Mouse (Mus musculus): Measurements from ENCODE around the gene Lrfn2. TPM values are rescaled to one million over a fixed set of nuclear protein-coding genes. Genes with fewer than 3 reads are reported as not detected.

Lrfn2 gene
- total and polyA plus RNA-seq, 3 experiments = not detected

GRCm38 (mm10) chr17:48995256-48995993, 63.2 kb downstream of the Lrfn2 start:
- Histone ChIP-seq H3K9me3 (replicated peaks; ENCODE audit: insufficient read depth, low read length) (no peaks in the 10 kb centered on the region), H3K36me3 (ENCODE audit: control insufficient read depth in 1 of 2, insufficient read depth in 2 of 2, low read length in 2 of 2) (no peaks in the 10 kb centered on the region), H3K27me3 (ENCODE audit: control insufficient read depth in 1 of 2, insufficient read depth in 2 of 2, low read length in 2 of 2) (no peaks in the 10 kb centered on the region), H3K4me3 (ENCODE audit: control insufficient read depth in 1 of 2, insufficient read depth in 1 of 2, low read depth in 2 of 2, low read length in 2 of 2) (no peak overlapping the region), H3K79me2 (ENCODE audit: control insufficient read depth, insufficient read depth, low read length, poor library complexity) (no peaks in the 10 kb centered on the region), H3K4me1 (ENCODE audit: control insufficient read depth in 1 of 2, insufficient read depth in 2 of 2, low read length in 2 of 2) (no peaks in the 10 kb centered on the region), H3K9ac (ENCODE audit: control insufficient read depth, low read depth, low read length, poor library complexity, severe bottlenecking) (no peak overlapping the region), H3K27ac (ENCODE audit: control insufficient read depth, low read depth, low read length) (no peak overlapping the region)
- TF ChIP-seq JUND (IDR thresholded peaks at IDR 0.05; ENCODE audit: low read depth, low read length) = no peak
- TF ChIP-seq MXI1 (IDR thresholded peaks at IDR 0.05; ENCODE audit: low read depth, low read length) = no peak
- TF ChIP-seq NELFE (IDR thresholded peaks at IDR 0.05; ENCODE audit: low read depth, low read length) = no peak
- TF ChIP-seq RCOR1 (IDR thresholded peaks at IDR 0.05; ENCODE audit: low read depth, low read length) = no peak
- DNase-seq (ENCODE audit: low read depth, low spot score) = no peak

DNA sequence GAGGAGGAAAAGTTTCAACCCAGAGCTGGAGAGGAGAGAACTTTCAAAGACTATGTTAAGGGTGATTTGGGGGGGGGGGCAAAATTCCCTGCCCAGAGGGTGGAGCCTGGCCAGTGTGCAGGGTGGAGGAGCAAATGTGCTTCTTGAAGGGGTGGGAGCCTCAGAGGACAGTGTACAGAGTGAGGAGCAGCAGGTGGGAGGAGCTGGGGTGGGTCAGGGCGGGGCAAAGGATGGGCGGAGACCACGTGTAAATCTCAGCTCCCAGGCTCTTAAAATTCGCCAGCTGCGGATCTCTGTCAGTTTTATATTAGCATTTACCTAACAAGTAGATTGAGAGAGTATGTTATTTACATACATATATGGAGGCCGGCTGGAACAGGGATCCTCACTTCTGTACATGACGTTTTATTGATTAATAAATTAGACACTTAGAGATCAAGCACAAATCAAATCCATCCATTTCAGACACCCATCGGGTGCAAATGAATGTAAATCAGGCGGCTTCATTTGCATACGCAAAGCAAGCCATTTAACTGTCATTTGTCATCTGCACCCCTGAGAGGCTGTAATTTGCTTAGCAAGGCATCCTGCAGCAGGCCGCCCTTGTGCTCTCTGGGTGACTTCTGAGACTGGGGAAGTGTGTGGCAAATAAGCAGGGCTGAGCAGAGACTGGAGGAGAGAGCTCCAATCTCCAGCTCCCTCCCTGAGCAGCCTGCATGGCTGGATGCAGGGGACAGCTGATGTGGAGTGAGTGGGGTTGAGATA, 67.5 kb downstream of the Lrfn2 start:
- Histone ChIP-seq H3K9ac (ENCODE audit: control insufficient read depth, low read depth, low read length, poor library complexity, severe bottlenecking) (no peak overlapping the region), H3K36me3 (ENCODE audit: control insufficient read depth in 1 of 2, insufficient read depth in 2 of 2, low read length in 2 of 2) (no peaks in the 10 kb centered on the region), H3K27me3 (ENCODE audit: control insufficient read depth in 1 of 2, insufficient read depth in 2 of 2, low read length in 2 of 2) (no peaks in the 10 kb centered on the region), H3K4me1 (ENCODE audit: control insufficient read depth in 1 of 2, insufficient read depth in 2 of 2, low read length in 2 of 2) (no peaks in the 10 kb centered on the region), H3K79me2 (ENCODE audit: control insufficient read depth, insufficient read depth, low read length, poor library complexity) (no peaks in the 10 kb centered on the region), H3K9me3 (replicated peaks; ENCODE audit: insufficient read depth, low read length) (no peaks in the 10 kb centered on the region), H3K27ac (ENCODE audit: control insufficient read depth, low read depth, low read length) (no peak overlapping the region), H3K4me3 (ENCODE audit: control insufficient read depth in 1 of 2, insufficient read depth in 1 of 2, low read depth in 2 of 2, low read length in 2 of 2) (no peak overlapping the region)
- no peak for TF ChIP-seq KAT2A (conservative IDR thresholded peaks at IDR 0.05; ENCODE audit: low read depth, low read length)
- TF ChIP-seq GABPA (IDR thresholded peaks at IDR 0.05; ENCODE audit: low read depth, low read length) = no peak
- TF ChIP-seq ZKSCAN1 (IDR thresholded peaks at IDR 0.05; ENCODE audit: low read depth, low read length) = no peak
- DNase-seq (ENCODE audit: low read depth, low spot score) = no peak

- no peak overlapping the region for H3K9ac ChIP-seq (ENCODE audit: control insufficient read depth, low read depth, low read length, poor library complexity, severe bottlenecking)
- no peaks in the 10 kb centered on the region for H3K79me2 ChIP-seq (ENCODE audit: control insufficient read depth, insufficient read depth, low read length, poor library complexity)
- H3K27me3 ChIP-seq (ENCODE audit: control insufficient read depth in 1 of 2, insufficient read depth in 2 of 2, low read length in 2 of 2) = no peaks in the 10 kb centered on the region
- no peaks in the 10 kb centered on the region for H3K36me3 ChIP-seq (ENCODE audit: control insufficient read depth in 1 of 2, insufficient read depth in 2 of 2, low read length in 2 of 2)
- no peaks in the 10 kb centered on the region for H3K9me3 ChIP-seq (replicated peaks; ENCODE audit: insufficient read depth, low read length)
- H3K4me3 ChIP-seq (ENCODE audit: control insufficient read depth in 1 of 2, insufficient read depth in 1 of 2, low read depth in 2 of 2, low read length in 2 of 2) = no peak overlapping the region
- no peaks in the 10 kb centered on the region for H3K4me1 ChIP-seq (ENCODE audit: control insufficient read depth in 1 of 2, insufficient read depth in 2 of 2, low read length in 2 of 2)
- DNase-seq (ENCODE audit: low read depth, low spot score) = no peak
- no peak overlapping the region for H3K27ac ChIP-seq (ENCODE audit: control insufficient read depth, low read depth, low read length)
- TF ChIP-seq MXI1 (IDR thresholded peaks at IDR 0.05; ENCODE audit: low read depth, low read length) (no peak), RAD21 (IDR thresholded peaks at IDR 0.05; ENCODE audit: low read depth, low read length) (no peak), HCFC1 (IDR thresholded peaks at IDR 0.05; ENCODE audit: low read depth, low read length) (no peak), TBP (IDR thresholded peaks at IDR 0.05; ENCODE audit: low read depth, low read length) (no peak), JUND (IDR thresholded peaks at IDR 0.05; ENCODE audit: low read depth, low read length) (no peak), ZMIZ1 (IDR thresholded peaks at IDR 0.05; ENCODE audit: low read depth, low read length) (no peak), MAZ (IDR thresholded peaks at IDR 0.05; ENCODE audit: low read depth, low read length) (no peak), MAFK (IDR thresholded peaks at IDR 0.05; ENCODE audit: borderline replicate concordance, low read depth, low read length) (no peak), CTCF (IDR thresholded peaks at IDR 0.05 in 2 of 3, conservative IDR thresholded peaks at IDR 0.05 in 1 of 3; ENCODE audit: control insufficient read depth in 1 of 3, insufficient read depth in 1 of 3, low read depth in 2 of 3, low read length in 3 of 3, poor library complexity in 1 of 3, severe bottlenecking in 1 of 3) (no peak), MEF2A (IDR thresholded peaks at IDR 0.05; ENCODE audit: extremely low read depth, insufficient replicate concordance, low read depth, low read length, poor library complexity, severe bottlenecking) (no peak), BHLHE40 (IDR thresholded peaks at IDR 0.05; ENCODE audit: borderline replicate concordance, low read depth, low read length) (no peak), POLR2A (IDR thresholded peaks at IDR 0.05; ENCODE audit: control insufficient read depth in 1 of 2, insufficient read depth in 1 of 2, low read depth in 1 of 2, low read length in 2 of 2, poor library complexity in 1 of 2) (no peak), USF2 (IDR thresholded peaks at IDR 0.05; ENCODE audit: borderline replicate concordance in 1 of 2, insufficient read depth in 1 of 2, low read depth in 1 of 2, low read length in 2 of 2) (no peak), ELF1 (IDR thresholded peaks at IDR 0.05; ENCODE audit: low read depth, low read length) (no peak), ZNF384 (IDR thresholded peaks at IDR 0.05; ENCODE audit: low read depth, low read length) (no peak), MAX (IDR thresholded peaks at IDR 0.05; ENCODE audit: low read length) (no peak), KAT2A (conservative IDR thresholded peaks at IDR 0.05; ENCODE audit: low read depth, low read length) (no peak), MYB (IDR thresholded peaks at IDR 0.05; ENCODE audit: low read depth, low read length) (no peak), GABPA (IDR thresholded peaks at IDR 0.05; ENCODE audit: low read depth, low read length) (no peak)
Measured at GRCm38 (mm10) chr17:49009384-49010073, 77.3 kb downstream of the Lrfn2 start.
